Mouse (Mus musculus) liver (tissue): ENCODE measurements around the gene Mllt11.

Experiments used
- DNase-seq: peaks from one replicate; pipeline ENCODE4 v3.0.0-alpha.2; 2020; ENCODE audit warnings: mixed read lengths

Mllt11 gene

DNA sequence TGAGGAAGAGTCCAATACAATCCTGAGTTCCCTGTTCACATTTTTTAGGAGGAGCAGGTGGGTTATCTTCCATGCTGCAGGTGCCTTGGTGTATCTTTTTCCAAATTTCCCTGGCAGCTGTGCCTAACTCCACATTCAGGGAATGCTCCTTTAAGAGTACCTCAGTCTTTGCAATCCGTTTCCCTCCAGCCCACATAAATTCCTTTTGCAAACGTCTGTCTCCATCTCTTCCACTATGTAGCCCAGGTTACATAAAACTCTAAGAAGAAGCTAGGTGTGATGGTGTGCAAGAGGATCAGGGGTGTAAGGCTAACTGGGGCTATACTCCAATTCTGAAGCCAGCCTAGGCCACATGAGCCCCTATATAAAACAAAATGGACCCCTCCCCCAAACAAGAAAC lies 11.1 kb upstream of the Mllt11 start:
- DNase-seq: no peak

DNA sequence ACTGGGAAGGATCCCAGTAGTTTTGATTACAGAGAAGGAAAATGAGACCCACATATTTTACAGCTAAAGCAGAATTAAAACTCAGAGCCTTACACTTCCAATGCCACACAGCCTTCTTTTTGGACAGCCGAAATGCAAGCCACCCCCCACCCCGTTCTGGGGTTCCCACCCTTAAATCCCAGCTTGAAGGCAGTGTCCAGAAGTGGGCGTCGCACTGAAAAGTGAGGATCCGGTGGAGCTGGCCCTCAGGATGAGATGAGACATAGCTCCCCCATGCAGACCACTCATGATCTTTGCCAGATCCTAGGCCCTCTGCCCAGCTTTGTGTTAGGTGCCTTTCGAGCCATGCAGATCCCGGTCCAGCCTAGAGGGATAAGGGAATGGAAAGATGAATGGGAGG lies 9.5 kb upstream of the Mllt11 start, which contains the start of gene Gm128:
Gene Gm128 (minus strand): TSS at position 101 of the 400 bp plus-strand sequence.
- DNase-seq: no peak

DNA sequence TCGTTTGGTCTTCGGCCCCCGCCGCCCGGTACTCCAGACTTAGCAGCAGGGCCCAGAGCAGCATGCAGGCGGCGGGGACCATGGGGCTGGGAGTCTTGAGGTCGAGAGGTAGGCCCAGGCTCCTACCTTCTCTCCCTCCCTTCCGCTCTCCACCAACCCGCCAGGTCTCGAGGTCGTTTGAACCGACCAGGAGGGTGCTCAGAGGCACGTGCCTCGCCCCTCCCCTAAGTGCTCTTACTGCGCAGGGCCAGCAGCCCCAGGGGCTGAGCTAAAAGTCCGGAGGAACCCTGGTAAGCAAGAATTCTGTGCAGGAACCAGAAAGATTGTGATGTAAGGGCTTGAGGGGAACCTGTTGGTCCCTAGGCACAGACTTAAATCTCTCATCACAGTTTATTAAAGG lies 8.9 kb upstream of the Mllt11 start:
- no peak for DNase-seq

DNA sequence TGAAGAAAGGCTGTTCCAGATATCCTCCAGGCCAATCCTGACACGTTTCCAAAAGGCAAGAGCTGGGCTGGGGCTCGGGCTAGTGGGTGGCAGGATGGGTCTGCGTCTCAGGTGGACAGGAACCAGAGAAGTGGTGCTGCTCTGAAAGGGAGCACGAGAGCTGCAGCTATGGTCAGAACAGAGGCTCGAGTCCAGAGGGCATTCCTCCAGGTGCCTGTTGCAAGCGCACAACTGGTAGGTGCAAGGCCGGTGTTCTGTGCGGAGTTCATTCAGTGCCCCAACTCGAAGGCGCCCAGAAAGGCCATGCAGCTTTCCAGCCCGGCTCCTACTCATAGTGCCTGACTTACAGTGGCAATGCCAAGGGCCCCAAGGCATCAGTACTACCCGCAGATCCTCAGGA lies 8.0 kb upstream of the Mllt11 start:
- DNase-seq: no peak

DNA sequence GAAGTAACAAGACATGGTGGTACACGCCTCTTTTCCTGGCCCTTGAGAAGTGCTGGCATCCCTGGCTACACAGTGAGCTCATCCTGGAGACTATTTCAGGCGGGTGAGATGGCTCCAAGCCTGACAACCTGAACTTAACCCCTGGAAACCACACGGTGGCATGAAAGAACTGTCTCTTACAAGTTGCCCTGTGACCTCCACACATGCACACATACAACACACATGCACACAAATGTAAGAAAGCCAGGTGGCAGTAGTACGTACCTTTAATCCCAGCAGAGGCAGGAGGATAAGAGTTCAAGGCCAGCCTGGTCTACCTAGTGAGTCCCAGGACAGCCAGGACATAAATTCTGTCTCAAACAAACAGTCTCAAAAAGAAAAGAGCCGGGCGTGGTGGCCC lies 7.1 kb upstream of the Mllt11 start:
- DNase-seq: no peak

DNA sequence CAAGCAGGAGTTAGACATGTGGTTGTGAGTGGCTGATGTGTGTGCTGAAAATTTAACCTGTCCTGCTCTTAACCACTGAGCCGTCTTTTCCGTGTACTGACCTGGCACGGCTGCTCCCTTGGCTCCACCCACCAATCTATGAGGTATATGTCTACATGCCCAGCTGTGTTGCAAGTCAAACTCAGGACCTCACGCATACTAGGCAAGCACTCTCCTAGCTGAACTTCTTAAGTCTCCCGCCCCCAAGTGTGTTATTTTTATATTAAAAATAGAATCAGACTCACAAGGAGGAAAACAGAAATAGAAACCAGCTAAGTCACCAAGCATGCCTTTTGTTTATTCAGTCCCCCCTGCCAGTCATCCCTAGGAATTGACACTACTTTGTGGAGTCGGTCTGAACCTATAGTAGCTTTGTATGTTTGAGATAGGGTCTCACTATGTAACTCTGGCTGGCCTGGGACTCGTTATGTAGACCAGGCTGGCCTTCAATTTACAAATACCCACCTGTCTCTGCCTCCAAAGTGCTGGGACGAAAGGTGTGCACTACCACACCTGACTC lies 5.6 kb upstream of the Mllt11 start:
- no peak for DNase-seq

DNA sequence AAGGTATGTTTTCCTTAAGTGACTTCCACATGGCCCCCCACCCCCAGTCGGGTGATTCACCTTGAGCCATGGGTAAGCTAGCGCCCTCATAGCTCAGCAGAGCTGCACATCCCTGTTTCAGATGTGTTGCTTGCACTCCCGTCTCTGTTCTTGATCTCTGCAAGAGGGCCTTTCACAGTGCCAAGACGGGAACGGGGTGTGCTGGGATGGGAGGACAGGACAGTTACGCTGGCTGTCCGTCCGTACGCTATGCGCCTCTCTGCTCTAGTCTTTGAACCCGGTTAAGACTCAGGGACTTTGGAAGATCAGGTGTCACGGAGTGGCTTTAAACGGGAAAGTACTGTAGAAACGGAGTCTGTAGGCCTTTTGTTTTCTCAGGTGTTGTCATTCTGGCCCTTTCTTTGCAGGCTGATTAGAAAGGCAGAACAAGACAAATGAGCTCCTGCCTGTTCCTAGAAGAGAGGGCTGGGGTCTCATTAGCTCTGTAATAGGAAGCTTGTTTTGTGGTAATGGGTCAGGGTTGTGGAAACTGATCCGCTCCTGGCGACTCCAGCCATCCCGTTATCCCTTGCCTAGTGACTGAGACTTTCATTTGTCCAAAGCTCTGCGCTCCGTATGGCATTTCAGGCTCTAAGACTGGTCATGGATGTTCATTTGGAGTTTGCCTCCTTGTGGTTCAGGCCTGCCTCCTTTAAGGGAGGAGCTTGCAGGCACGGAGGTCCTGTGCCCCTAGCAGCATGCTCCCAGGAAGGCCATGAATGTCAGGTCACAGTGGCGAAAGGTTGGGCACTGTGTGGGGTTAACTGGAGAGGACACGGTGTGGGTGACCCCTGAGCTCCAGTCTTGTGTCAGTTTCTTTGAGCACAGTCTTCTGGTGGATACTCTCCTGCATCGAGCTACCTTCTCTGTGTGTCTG lies 3.7 kb upstream of the Mllt11 start:
- DNase-seq: no peak

DNA sequence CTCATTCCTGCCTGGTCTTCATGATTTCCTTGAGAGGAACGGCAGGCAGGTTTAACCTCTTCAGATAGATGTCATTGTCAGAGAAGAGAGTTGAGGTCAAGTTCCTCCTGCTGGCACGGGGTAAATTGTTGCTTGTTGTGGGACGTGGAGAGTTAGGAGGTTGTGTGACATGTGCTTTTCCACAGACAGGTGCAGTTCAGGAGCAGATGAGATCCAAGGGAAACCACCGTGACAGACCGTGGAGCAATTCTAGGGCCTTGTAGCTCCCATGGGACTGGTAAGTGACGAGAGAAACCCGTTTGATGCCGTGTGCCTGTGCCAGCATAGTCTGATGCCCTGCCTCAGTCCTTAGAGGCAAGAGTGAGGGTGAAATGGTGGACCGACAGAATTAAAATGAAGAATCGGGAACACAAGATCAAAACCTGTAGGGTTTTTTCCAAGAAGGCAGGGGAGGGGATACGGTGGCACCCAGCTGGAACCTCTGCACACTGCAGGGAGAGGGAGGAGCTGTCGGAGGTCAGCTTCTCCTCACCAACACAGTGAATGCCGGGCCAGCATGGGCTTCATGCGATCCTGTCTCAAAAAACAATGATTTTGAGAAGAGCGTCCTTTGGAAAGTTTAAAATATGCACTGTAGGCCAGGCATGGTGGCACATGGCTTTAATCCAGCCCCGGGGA lies 1.5 kb upstream of the Mllt11 start:
- no peak for DNase-seq

DNA sequence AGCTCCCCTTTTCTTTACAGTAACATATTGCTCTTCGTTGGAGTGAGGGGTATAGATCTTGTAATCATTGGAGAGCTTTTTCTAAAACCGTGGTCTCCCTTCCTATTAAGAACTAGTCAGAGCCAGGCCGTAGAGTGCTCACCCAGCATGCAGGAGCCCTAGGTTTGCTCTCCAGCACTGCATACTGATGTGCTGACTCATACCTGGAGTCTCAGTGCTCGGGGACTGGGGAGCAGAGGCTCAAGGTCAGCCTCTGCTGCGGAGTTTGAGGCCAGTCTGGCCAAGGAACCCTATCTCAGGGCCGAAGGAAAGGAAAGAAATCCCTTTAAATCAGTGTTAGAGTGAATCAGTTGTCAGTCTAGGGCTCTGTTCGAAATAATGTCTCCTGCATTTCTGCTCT lies 800 bp upstream of the Mllt11 start:
- DNase-seq: no peak

DNA sequence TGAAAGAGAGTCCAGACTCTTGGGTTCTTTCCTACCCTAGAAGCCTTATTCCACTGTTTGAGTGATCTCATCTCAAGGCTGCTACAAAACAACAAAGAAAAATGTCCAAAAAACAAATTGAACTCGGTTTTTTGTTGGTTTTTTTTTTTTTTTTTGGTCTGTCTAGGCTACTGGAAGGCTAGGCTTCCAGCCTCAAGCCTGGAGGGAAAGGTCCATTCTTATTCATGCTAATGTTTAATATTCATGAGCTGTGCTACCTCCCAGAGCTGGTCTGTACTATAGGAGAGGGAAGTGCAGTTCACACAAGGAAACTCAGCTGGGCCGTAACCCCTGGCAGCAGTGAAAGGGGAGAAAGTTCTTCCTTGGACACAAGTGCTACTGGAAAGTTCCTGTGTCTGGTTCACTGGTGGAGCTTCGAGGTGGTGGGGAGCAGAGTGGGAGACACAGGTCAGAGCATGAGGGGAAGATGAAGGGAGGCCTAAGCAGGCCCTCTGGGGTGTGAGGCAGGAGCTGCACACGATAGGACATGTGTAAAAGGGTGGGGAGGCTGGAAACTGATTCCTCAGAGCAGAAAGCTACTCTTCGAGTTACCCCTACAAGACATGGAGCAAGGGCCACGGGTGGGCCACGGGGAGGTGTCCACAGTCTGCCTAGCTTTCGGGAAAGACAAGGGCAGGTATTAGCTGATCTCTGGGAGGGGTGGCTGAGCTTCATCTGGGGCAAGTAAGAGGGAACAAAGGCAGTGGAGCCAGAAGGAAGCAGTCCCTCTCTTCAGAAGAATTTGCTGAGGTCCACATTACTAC lies 1.3 kb downstream of the Mllt11 start:
- peak; percentile 64 for DNase-seq

DNA sequence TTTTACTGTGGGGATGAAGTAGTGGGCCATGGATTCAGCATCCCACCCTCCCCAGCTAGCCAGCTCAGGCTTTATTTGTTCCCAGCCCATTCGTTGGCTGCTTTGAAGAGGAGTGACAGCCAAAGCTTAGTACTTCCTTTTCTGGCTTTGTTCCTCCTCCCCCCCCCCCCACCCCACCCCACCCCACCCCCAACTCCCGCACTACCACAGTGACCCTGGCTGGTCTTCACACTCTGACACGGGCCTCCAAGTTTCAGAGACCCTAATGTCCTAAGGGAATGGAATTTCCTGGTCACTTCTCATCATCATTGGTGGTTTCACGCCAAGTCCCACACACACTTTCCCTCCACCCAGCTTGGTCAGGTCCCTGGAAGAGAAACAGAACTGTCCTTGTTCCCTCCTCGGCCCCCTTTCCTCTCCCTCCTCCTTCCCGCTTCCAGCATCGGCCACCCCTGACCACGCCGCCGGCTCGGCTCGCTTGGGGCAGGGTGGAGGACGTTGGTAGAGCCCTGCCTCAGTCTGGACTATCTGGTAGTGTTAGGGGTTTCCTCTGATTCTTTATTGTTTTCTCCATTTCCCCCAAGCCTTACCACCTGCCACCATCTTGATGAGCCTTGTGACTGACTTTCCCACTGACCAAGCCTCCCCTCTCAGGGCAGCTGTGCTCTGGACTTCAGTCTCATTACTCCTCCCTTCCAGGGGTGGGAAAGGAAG lies 2.0 kb downstream of the Mllt11 start:
- peak; percentile 58 for DNase-seq

DNA sequence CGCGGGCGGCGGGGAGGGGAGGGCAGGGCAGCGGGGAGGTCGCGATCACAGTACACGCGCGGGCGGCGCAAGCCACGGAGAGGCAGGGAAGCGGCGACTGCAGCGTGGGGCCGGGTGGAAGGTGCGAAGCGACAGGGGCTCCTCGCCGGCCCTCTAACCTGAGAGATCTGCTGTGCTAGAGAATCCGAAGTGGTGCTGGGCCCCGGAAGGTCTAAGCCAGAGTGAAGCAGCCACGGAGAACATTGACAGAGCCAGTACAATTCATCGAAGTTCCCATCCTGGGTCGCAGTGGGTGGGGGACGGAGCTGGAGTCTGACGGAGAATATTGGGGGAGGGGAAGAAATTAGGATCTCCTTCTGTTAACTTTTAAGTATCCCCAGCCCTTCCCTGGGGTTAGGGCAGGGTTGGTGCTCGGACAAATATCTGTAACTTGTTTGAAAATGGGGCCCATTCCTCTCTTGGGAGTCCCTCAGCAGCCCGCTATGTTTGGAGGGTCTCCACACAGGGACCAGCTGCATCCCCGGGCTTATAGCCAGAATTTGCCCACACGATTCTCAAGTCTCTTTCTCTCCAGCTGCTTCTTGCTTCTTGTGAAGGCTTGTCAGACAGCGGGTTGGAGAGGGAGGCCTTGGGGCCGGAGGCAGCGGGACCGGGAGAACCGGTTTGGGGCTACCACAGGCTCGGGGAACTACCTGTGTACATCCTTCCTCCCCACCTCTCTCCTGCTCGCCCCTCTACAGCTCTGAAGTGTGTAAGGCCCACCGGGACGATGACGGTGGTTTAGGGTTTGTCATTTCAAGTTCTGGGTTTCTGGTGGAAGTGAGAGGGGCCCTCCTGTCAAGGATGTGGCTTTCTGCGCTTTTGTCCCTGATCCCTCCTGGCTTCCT lies 2.8 kb downstream of the Mllt11 start:
- DNase-seq: peak; percentile 52

DNA sequence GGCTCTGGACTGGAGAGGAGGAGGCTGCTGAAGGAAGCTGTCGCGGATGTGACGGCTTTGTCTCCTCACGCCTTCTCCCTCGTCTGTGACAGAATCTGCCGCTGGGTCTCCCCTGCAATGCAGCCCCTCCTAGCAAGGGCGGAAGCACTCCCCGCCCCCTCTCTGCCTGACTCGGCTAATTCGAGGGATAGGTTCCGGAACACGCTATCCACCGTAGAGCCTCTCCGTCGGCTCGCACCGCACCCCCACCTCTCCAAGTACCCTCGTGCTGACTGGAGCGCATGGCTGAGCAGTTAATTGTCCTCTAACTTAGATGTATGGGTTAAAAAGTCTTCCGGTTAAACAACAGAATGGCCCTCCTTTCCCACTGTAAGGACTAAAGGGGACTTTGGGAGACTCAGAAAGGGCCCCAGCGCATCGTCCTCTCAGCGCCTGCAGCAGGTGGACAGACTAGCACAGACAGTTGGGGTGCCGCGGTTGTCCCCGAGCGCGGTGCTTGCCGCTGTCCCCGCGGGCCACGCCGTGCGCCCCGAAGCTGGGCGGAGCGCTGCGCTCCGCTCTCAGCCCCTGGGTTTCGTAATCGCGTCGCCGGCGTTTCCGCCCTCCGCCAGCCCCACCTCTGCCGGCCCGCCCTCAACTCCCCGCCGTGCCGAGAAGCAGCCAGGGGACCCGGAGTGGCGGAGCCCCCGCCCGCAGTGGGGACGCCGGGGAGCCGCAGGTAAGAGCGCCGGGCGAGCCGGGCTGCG lies 3.6 kb downstream of the Mllt11 start, which contains the start of gene Cdc42se1:
Gene Cdc42se1 (plus strand): TSS at position 585 of the 746 bp plus-strand sequence.
- peak; percentile 93 for DNase-seq

DNA sequence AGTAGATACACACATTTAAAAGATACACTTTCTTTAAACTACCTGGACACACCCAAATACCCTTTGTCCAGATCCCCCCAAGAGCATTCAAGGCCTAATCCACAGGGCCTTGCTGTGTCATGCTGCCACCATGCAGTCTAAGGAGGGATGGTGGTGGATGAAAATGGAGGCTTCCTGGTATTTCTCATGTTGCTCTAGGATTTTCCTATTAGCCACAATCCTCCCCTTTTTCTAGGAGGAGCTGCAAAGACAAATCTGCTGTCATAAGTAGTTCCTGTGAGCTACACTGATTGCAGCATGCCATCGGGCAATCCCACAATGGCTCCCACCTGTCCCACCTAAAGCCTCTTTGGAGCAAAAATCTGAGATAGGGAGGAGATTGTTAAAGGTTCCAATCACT lies 4.8 kb downstream of the Mllt11 start:
- DNase-seq: no peak

DNA sequence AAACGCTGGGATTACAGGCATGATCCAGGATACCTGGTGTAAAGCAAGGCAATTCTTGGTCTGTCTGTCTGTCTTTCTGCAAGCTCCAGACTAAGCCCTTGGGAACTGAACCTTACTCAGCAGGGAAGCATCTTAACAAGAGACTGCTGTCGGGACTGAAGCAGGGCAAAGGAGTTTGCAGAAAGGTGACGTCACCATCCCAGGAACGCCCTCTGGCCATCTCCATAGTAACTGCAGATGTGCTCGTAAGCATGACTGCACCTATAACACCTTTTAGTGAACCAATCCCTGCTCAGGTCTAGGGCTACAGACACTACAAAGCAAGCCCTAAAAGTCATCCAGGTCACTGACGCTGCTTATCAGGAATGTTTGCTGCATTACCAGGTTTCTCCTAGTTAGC lies 7.7 kb downstream of the Mllt11 start:
- no peak for DNase-seq

DNA sequence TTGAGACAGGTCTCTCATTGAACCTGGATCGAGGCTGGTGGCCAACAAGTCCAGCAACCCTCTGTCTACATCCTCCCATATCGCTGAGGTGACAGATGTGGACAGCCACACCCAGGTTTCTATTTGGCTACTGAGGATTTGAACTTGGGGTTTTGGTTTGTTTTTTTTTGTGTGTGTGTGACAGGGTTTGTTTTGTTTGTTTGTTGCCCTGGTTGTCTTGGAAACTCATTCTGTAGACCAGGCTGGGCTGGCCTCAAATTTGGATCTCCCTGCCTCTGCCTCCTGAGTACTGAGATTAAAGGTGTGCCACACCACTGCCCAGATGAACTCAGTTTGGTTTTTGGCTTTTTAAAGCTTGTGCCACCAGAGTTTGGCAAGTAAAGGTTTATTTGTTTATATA lies 8.9 kb downstream of the Mllt11 start:
- no peak for DNase-seq

DNA sequence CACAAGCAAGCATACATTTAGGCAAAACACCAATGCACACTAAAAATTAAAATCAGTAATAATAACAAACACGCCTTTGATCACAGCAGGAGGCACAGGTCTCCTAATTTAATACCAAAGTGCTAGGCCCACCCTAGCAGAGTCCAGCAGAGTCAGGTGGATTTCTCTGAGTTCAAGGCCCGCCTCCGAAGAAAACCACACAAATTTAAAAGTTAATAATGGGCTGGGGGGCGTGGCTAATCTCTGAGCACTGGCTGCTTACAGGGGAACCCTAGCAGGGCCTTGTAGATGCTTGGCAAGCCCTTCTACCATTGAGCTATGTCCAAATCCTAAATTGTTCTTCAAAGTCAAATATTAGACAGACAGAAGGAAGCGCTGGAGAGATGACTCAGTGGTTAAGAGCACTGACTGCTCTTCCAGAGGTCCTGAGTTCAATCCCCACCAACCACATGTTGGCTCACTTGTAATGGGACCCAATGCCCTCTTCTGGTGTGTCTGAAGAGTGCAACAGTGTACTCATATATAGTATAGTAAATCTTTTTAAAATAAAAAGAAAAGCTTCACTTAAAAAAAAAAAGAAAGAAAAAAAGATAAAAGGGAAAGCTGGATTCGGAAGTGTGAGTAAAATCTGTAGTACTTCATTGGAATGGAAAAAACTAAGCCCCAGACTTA lies 13.4 kb downstream of the Mllt11 start:
- peak; percentile 71 for DNase-seq

DNA sequence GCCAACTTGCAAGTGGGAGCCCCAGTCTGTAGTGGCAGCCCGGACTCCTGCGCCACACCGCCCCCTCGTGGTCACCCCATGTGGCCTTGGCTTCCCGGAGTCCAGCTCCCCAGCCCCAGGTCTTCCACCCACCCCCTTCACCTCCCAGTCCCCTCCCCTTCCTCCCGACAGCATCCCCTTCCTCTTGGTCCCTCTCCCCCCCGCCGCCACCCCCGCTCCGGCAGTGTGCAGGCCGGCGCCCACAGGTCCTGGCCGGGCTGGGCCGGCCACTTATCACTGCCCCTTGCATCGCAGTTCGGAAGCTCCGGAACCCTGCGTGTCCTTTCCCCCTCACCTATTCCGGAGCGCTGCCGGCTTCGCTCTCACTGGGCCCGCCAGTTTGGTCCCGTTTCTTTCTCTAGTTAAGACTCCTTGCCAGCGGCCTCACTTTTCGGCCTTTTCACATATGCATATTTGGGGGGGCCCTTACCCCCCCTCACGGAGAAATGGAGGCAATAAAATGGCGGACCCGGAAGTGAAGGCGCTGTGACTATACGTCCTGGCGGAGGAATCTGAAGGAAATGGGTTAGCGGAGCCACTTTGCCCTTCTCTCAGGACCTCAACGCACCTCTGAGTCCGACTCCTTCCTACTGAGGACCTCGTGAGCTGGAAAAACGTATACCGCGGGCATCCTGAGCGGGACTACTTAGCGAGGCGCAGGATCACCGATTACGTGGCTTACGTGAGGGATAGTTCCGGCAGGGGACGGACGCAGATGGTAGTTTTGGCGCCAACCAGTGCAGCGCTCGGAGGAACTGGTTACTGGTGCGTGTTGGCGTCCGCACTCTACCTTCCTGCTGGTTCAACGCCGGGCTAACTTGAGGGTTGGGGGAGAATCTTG lies 14.5 kb downstream of the Mllt11 start, which contains the start of gene Gabpb2:
Gene Gabpb2 (minus strand): TSS at position 662 of the 880 bp plus-strand sequence.
- peak; percentile 97 for DNase-seq
